Mouse (Mus musculus) liver, adult (tissue): ENCODE data around the gene Rnf227.

ENCODE experiments used
- GATA4 ChIP-seq: IDR thresholded peaks from 2 replicates; pipeline ENCODE4 v1.6.1; 2014; ENCODE audit warnings: mild to moderate bottlenecking, low read length; ENCODE audit not compliant: insufficient replicate concordance

The Rnf227 gene

GRCm38 (mm10) chr11:69325628-69326407 is 14.4 kb upstream of the Rnf227 start, which contains the start of gene Kcnab3:
Gene Kcnab3 (plus strand): TSS chr11:69326258.
- TF ChIP-seq GATA4, result no peak

GRCm38 (mm10) chr11:69326408-69327156 is 13.7 kb upstream of the Rnf227 start:
- no peak for TF ChIP-seq GATA4

GRCm38 (mm10) chr11:69327157-69327442 is 13.2 kb upstream of the Rnf227 start:
- no peak for TF ChIP-seq GATA4

- TF ChIP-seq GATA4, result no peak
Measured at GRCm38 (mm10) chr11:69327648-69328047, 12.6 kb upstream of the Rnf227 start.

GRCm38 (mm10) chr11:69328517-69328916 is 11.7 kb upstream of the Rnf227 start:
- no peak for TF ChIP-seq GATA4

- TF ChIP-seq GATA4, result no peak
Measured at GRCm38 (mm10) chr11:69331152-69331551, 9.1 kb upstream of the Rnf227 start.

- no peak for TF ChIP-seq GATA4
Measured at GRCm38 (mm10) chr11:69331929-69332405, 8.3 kb upstream of the Rnf227 start.

GRCm38 (mm10) chr11:69332713-69333253 is 7.5 kb upstream of the Rnf227 start:
- TF ChIP-seq GATA4, result no peak

- no peak for TF ChIP-seq GATA4
Measured at GRCm38 (mm10) chr11:69333922-69334321, 6.3 kb upstream of the Rnf227 start.

GRCm38 (mm10) chr11:69334796-69335195 is 5.5 kb upstream of the Rnf227 start:
- TF ChIP-seq GATA4, result no peak

GRCm38 (mm10) chr11:69346441-69346840 is 6.2 kb downstream of the Rnf227 start:
- no peak for TF ChIP-seq GATA4

GRCm38 (mm10) chr11:69356544-69356943 is 16.3 kb downstream of the Rnf227 start:
- TF ChIP-seq GATA4, result no peak

- no peak for TF ChIP-seq GATA4
Measured at GRCm38 (mm10) chr11:69357690-69358089, 17.4 kb downstream of the Rnf227 start.

GRCm38 (mm10) chr11:69362021-69362420 is 21.8 kb downstream of the Rnf227 start:
- no peak for TF ChIP-seq GATA4

GRCm38 (mm10) chr11:69362479-69362878 is 22.2 kb downstream of the Rnf227 start:
- no peak for TF ChIP-seq GATA4

- TF ChIP-seq GATA4, result no peak
Measured at GRCm38 (mm10) chr11:69364376-69364775, 24.1 kb downstream of the Rnf227 start.
